Mouse (Mus musculus) urinary bladder, postnatal 4 days (tissue): Measurements from ENCODE around the gene Map3k7cl.
A peak's percentile ranks its signal among the peaks of the same experiment; 100 is the strongest.

Experiments used
- DNase-seq, 2 experiments: peaks; one replicate each; pipeline ENCODE4 v3.0.0; 2021 to 2022; ENCODE audit warnings: low spot score in 2 of 2

The Map3k7cl gene

GRCm38 (mm10) chr16:87552907-87553691 is at the start of gene Map3k7cl:
Gene Map3k7cl (plus strand): TSS chr16:87553330.
- DNase-seq: peak in 1 of 2 experiments; percentile 33

DNA sequence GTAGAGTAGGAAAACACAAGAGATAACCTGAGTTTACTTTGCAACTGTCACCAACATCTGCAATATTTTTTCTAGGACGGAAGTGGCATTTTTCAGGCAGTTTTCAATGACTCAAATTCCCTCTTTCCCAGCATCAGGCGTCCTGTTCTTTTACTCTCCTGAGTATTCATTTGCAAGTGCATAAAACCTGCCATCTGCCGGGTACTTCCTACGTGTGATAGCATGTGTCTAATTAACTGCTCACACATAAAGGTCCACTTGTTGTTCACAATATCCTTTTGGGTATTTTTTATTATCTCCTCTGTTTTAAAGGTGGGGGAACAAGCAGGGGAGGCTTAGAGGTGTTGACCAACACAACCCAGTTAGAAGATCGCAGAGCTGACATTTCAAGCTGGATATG is 41.4 kb upstream of the Map3k7cl start:
- no peak for DNase-seq

DNA sequence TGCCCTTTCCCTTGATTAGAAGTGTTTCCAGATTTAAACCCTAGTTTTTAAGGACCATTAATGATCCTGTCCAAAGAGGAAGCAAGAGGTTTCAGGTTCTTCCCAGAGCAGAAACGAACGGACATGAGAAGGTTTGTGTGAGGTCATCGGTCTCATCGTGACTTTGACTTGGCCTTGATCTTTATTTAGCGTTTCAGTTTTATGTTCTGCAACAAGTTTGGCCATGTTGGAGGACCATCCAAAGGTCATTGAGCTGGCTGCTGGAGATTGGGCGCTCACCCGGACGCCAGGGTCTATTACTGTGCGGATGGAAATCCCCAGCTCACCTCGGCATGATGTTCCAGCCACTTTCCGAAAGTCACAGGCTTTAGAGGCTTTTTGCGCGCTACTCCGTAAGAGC is 40.8 kb upstream of the Map3k7cl start:
- DNase-seq: no peak

DNA sequence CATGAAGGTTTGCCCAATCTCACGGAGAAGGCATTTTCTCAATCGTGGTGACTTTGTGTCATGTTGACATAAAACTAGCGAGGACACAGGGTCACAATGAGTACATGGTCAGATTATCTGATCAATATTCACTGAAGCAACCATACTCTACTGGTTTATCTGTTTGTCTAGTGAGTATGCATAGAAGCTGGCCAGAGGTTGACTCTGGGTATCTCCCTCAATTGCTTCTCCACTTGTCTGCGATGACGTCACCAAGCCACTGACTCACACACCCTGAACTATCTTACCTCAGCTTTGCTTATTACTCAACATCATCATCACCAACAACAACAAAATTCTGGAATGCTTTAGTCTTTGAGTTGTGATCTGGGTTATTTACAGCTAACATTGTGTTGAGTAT is 28.9 kb upstream of the Map3k7cl start:
- no peak for DNase-seq

GRCm38 (mm10) chr16:87527553-87528249 is 25.4 kb upstream of the Map3k7cl start:
- no peak for DNase-seq

DNA sequence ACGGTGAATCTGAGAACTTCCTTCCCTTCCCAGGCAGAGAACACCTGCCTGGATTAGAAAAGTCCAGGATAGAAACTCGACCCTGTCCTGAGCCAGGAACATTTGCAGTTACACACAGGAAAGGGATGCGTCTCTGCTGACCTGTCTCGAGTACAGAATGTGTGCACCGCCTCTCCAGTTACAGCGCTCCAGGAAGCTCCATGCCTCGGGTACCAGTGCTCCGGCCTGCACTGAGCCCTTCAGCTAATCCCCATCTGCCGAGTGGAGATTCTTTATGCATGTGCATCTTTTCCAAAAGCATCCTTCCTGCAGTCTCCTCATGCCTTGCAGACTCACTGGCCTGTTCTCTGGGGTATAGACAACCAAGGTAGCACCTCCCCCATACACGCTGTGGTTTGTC is 24.4 kb upstream of the Map3k7cl start:
- DNase-seq: no peak

DNA sequence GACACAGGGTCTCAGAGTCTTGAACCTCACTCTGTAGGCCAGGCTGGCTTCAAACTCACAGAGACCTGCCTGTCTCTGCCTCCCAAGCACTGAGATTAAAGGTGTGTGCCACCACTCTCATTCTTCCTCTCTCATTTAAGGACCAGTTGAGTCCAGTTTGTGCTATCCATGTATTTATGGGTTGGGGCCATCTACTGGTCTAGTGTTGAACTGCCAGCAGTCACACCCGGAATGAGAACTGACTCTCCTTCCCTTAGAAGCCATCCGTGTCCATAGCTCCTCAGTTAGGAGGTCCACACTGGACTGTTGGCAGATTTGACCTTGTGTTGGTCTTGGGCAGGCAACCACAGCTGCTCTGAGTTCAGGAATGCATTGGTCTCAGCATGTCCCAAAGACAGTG is 4.8 kb upstream of the Map3k7cl start:
- DNase-seq: no peak

GRCm38 (mm10) chr16:87556320-87556719 is 3.2 kb downstream of the Map3k7cl start:
- no peak for DNase-seq

DNA sequence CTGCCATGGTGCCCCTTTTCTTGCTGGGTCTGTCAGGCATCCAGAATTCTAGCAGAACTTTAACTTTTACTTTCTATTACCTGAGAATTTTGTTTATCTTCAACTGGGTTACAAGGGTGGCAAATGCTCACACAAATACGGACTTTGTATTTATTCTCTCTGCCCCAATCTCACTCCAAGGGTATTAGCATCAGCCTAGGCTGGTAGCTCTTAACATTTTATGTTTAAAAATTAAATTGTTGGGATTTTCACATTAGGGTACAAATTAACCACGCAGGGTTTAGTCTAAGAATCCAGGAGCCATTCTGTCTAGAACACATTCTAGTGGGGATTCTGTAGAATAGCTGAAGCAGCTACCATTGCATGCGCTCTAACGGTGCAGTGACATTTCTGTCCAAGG is 8.4 kb downstream of the Map3k7cl start:
- no peak for DNase-seq

GRCm38 (mm10) chr16:87563524-87563923 is 10.4 kb downstream of the Map3k7cl start:
- no peak for DNase-seq

- DNase-seq: no peak
These were observed 11.4 kb downstream of the Map3k7cl start for GRCm38 (mm10) chr16:87564564-87564963.

GRCm38 (mm10) chr16:87567572-87567971 is 14.4 kb downstream of the Map3k7cl start:
- DNase-seq: no peak

- DNase-seq: no peak
These were observed 15.1 kb downstream of the Map3k7cl start for GRCm38 (mm10) chr16:87568241-87568640.

- no peak for DNase-seq
These were observed 16.5 kb downstream of the Map3k7cl start for GRCm38 (mm10) chr16:87569576-87570105.

DNA sequence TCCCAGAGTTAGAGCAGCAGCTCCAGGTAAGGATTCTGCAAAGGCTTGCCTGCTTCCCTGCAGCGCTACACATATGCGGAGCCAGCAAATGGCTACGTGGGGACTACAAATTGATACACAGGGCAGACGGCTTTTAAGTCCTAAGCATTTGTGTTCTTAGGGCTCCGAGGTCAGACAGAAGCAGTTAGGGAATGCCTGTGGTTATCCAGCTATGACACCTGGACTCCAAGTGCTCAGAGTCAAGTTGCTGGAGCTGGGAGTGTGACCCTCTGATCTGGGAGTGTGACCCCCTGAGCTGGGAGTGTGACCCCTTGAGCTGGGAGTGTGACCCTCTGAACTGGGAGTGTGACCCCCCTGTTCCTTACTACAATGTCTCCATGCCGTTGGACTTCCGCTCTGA is 17.2 kb downstream of the Map3k7cl start:
- DNase-seq: no peak

DNA sequence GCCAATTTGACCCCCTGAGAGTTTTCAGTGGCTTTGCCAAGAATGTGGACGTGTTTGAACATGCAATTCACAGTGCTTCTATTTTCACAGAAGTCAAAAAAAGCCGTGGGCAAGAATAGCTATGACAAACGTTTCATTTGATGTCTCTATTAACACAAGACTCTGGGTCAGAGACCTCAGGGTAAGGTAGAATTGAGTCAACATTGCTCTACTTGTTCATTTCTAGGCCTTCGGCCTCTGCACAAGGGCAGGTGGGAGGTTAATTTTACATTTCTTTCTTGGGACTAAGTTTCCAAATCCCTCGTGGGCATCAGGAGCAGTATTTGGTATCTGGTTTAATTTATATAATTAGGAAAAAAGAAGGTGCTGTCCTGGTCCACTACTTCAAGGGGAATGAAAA is 20.3 kb downstream of the Map3k7cl start:
- DNase-seq: no peak

- no peak for DNase-seq
These were observed 21.0 kb downstream of the Map3k7cl start for GRCm38 (mm10) chr16:87574160-87574559.

DNA sequence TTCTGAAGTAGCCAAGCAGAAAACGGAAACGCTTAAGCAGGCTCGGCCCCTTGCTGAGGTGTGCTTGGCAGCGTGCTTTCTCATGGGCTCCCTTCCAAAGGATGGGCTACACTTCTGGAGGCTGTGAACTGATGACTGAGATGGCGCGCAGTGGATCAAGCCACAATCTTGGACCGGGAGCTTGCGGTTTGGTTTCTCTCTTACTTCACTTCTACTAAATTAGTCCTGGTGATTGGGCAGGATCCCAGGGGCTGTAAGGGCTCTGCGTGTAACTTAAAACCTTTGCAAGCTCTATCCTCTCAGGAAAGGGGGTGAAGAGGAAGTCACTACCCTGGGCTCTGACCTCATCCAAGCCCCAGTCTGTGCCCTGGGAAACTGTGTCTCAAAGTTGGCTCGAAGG is 22.5 kb downstream of the Map3k7cl start:
- no peak for DNase-seq

DNA sequence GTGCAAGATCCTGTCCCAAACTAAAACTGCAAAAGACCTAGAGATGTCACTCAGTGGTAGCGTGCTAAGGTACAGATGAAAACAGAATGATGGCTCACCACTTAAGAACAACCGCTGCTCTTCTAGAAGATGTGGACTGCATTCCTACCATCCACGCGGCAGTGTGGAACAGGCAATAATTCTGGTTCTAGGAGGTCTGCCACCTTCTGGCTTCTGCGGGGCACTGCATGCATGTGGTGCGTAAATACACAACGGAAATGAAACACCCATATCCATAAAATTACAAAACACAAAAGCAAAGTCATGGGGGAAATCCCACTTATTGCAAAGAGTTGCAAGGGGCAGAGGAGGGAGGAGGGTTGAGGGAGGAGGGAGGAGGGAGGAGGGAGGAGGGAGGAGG is 25.8 kb downstream of the Map3k7cl start:
- no peak for DNase-seq

GRCm38 (mm10) chr16:87579462-87579861 is 26.3 kb downstream of the Map3k7cl start:
- DNase-seq: no peak

DNA sequence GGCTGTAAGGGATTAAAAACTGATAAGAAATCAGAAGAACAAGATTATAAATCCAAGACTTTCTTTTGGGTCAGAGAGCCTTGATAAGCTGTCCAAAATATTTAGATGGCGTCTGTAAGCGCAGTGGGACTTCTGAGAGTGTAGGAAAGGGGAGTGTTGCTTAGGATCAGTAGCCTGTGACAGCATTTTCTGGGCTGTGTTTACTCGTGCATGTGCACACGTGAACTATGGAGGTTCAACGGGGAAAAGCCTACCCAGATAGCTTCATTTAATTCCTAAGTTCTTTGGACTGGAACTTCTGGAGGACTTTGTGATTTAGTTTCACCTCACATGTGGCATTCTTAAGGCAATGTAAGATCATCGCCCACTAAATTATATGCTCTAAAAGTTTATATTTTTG is 29.6 kb downstream of the Map3k7cl start:
- no peak for DNase-seq

DNA sequence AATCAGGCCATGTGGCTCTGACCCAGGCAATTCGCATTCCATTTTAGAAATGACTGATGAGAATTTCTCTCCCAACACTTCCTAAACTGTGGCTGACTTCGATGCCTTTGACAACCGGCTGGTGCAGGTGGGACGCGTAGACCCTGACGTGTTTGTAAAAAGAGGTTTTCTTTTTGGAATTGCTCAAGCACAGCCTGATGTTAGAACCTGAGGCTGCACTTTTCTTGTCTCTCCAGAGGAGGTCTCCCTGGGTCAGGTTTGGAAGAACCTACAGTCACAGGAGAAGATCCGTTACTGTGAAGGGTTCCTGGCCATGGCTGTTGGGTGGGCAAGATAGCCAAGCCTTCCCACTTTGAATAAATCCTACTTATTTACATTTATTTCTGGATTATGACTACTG is 31.5 kb downstream of the Map3k7cl start:
- no peak for DNase-seq
